Mouse (Mus musculus): ENCODE data around the gene Kctd7.

Gene Kctd7

DNA sequence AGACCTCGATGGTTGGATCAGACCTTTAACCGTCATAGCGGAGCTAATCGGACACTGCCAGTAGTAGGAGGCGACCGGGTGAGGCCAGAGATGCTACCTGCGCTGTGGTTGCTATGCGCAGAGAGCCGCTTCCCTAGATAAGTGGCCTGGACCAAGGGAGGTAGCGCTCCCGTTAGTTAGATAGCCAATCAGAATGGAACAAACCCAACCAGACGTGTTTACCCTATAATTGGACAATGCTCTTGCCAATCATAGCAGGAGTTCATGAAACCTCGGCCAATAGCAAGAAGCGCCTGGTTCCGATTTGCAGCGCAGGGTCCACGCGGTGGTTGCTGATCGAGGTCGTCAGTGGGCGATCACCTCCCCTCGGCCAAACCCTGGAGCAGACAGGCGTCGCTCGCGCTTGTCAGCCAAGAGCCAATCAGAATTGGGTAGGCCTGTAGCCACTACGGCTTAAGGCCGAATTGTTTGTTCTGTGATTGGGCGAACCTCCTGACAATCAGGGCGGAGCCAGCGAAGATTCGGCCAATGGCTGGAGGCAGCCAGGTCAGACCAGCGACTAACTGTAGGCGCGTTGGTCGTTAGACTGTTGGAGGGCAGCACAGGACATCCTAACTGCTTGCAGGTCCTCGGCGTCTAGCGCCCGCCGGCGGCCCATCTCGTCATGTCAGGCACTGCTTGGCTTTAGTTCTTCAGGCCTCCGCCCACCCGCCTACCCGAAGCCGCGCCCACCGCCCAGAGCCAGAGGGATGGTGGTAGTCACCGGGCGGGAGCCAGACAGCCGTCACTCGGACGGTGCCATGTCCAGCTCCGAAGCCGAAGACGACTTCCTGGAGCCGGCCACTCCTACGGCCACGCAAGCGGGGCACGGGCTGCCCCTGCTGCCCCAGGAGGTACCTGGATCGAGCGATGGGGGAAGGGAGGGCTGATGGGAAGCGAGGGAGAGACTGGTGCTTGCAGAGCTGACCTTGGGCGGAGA lies at the start of gene Kctd7:
Gene Kctd7 (plus strand): TSS at position 528 of the 979 bp plus-strand sequence.
- in situ Hi-C loops (cut with MboI, MseI): no loop called here

DNA sequence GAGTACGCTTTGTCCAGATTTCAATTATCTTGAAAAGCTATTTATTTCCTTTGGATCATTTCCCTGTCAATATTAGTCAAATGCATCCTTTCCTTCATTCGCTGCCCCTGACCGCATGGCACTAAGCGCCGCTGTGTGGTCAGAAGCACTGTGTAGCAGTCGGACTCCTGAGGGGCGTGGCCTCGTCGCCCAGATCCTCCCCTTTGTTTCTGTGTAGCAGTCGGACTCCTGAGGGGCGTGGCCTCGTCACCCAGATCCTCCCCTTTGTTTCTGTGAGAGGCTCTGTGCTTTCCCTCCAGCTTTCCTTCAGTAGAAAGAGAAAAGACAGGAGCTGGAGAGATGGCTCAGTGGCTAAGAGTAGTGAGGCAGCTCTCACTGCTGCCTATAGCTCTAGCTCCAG lies 47.9 kb upstream of the Kctd7 start:
- in situ Hi-C loops (cut with MboI, MseI): loop anchor here (25.0 kb wide), 1 partner anchor 909 kb away; no protein-coding TSS in a partner anchor

DNA sequence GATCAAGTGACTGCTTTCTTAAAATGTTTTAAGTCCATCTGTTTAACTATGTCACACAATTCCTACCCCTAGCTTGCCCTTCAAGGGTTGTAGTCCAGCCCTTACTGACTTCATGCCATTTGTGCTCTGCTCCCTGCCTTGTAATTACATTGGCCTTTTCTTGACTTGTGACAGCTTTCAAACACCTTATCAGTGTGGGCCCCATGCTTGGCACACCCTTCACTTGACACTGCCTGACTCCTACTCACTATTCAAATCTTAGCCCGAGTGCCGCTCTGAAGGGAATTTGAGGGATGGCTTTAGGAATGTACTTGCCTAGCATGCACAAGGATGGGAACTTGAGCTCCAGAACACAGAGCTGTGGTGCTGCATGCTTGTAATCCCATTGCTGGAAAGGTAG lies 46.8 kb upstream of the Kctd7 start:
- in situ Hi-C loops (cut with MboI, MseI): loop anchor here (25.0 kb wide), 1 partner anchor 911 kb away; no protein-coding TSS in a partner anchor

DNA sequence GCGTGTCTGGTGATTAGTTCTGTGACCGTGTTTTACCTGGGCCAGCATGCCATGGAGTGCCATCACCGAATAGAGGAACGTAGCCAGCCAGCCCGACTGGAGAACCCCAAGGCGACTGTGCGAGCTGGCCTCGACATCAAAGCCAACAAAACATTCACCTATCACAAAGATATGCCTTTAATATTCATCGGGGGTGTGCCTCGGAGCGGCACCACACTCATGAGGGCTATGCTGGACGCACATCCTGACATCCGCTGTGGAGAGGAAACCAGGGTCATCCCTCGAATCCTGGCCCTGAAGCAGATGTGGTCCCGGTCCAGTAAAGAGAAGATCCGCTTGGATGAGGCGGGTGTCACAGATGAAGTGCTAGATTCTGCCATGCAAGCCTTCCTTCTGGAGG lies 42.9 kb upstream of the Kctd7 start:
- in situ Hi-C loops (cut with MboI, MseI): no loop called here

DNA sequence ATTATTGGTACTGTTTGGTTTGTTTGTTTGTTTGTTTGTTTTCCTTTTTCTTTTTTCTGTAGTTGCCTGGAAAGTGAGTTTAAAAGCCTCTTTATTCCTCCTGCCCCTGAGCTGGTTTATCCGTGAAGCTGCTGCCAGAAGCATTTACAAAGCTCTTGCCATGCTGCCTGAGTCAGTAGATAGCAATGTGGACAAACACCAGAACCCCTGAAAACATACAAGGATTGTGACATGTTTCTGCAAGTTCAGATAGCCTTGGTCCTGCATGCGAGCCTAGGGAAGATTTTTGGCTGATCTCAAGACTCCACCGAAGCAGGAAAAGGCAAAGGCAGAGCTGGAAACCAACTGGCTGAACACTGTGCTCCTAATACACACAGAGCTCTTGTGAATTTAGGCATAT lies 35.3 kb upstream of the Kctd7 start:
- in situ Hi-C loops (cut with MboI, MseI): no loop called here

DNA sequence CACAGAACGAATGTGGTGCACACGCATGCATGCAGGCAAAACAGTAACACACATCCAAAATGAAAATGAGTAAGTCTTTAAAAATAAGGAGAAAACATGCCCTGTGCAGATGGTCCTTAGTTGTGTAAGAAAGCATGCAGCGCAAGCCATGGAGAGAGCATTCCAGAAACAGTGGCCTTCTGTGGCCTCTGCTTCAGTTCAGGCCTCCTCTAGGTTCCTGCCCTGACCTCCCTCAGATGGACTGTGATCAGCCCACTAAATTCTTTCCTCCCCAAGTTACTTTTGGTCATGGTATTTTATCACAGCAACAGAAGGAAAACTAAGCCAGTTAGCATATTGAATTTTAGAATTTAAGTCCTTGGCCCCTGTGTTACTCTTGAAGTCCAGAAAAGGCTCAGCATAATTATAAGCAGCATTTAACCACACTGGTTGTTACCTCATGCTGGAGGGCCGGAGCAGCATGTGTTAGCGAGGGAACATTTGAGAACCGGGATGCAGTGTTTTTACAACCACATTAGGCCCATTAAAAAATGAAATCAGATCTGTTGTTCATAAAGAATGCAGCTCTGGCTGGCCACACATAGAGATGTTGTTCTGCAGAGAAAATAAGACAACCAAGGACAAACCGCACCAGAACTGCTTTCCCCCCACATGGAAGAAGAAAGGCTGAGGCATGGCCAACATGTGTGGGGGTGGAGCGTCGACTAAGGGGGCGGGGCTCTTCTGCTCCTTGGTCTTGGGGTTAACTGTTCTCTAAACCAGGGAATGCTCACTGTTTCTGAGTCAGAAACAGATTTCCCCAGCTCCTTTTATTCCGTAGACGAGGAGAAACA lies 33.8 kb upstream of the Kctd7 start:
- in situ Hi-C loops (cut with MboI, MseI): no loop called here

DNA sequence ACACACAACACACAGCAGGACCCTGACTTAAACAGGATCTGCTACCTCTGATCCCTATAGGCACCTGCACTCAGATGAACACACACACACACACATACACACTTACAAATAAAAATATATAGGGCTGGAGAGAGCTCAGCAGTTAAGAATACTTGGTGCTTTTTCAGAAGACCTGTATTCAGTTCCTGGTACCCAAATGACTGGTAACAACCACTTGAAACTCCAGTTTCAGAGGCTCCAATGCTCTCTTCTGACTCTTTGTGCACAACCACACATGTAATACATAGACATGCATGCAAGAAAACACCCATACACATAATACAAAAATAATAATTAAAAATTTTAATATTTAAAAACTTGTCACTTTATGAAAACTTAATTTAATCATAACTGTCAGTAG lies 32.0 kb upstream of the Kctd7 start:
- in situ Hi-C loops (cut with MboI, MseI): no loop called here

DNA sequence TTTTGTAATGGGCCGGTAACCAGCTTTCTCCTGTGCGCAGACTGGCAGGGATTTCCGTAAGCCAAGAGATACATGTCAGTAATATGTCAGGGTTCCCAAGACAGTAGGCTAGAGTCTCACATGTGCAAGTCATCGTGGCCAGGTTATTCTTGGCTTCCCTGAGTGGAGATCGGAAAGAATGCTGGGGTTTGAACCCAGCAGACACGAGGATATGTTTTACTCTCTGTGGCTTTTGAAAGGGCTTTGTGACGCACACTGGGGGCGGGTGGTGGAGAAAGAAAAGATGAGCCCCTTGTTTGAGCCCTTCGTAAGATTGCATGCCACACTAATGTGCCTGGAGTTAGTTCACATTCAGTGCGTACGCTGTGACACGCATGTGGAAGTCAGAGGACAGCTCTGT lies 28.5 kb upstream of the Kctd7 start:
- in situ Hi-C loops (cut with MboI, MseI): no loop called here

DNA sequence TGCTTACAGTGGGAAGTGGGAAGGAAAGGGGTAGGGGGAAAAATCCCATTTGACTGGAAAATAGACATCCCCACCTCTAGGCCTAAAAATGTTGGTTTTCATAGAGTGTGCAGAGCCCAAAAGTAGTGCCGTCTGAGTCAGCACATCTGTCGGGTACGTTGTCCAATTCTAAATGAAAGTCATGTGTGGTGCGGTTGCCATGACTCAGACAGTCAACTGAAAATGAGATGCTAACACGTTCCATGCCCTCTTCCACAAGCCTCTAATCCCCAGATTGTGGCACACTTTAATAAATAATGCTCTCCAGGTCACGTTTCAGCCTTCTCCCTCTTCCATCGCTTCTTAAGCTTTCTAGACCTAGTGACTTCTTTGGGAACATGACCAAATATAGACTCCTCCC lies 27.8 kb upstream of the Kctd7 start:
- in situ Hi-C loops (cut with MboI, MseI): no loop called here

DNA sequence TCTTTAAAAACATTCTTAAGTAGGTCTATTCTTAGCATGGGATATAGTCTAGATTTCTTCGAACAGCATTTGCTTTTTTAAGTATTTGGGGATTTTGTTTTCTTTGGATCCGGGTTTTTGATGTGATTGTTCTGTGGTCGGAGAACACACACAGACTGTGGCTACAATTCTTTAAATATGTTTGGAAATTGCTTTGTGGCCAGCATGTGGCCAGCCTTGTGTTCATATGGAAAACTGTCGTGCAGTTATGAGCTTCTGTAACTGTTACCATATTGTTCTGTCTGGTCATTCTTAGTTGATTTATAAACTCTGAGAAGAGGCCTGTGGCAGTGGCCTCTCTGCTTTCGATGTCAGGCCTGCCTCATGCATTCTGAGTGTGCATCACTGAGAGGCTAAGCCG lies 26.7 kb upstream of the Kctd7 start:
- in situ Hi-C loops (cut with MboI, MseI): no loop called here

DNA sequence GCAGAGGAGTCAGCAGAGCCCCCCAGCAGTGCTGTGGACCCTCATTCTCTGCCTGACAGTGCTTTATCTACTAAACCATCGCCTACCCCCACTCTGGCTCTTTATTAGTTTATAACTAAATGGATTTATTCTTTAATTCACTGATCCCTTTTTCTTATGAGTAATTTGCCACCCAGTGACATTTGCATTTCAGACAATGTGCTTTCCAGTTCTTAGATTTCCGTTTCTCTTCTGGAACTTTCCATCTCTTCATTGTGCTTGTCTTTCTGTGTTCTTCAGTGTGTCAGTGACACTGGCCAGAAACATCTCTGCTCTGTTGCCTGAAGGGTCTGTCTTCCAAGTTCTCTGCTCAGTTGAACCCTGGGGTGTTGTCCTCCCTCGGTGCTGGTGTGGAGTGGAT lies 25.4 kb upstream of the Kctd7 start:
- in situ Hi-C loops (cut with MboI, MseI): no loop called here

DNA sequence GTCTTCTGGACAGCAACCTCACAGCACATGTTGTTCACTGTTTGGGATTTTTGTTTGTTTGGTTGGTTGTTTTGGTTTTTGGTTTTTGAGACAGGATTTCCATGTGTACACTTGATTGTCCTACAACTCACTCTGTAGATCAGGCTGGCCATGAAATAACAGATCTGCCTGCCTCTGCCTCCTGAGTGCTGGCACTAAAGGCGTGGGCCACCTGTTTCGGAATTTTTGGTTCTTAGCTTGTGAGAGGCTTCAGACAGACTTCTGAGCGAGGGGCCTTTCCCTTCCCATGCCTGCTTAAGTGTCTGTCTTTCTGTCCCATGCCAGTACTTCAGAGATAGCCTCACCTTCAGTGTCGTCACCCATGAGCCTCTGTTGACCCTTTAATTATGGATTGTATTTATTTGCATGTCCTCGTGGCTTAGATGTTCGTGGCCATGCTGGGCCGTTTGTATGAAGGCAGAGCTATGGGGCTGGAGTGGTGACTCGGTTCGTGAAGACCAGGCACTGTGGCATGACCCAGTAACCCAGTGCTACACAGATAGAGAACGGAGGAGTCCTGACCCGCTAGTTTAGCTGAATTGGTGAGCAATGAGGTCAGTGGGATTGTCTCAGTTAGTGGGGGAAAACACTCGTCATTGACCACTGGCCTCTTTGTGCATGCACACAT lies 24.5 kb upstream of the Kctd7 start:
- in situ Hi-C loops (cut with MboI, MseI): no loop called here

DNA sequence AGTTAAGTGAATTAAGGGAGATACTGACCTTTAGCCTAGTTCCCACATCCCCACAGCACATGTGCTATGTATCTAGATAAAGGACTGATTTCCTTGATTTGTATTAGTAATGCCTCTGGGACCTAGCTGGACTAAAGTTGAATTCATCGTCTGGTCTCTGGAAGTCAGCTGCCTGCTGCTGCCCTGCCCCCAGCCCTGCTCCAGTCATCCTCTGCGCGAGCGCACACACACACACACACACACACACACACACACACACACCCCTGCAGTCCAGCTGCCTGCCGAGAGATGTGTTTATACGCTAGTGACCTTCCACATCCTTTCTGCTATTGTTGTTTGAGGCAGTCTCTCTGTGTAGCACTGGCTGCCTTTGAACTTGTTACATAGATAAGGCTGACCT lies 23.8 kb upstream of the Kctd7 start:
- in situ Hi-C loops (cut with MboI, MseI): no loop called here

DNA sequence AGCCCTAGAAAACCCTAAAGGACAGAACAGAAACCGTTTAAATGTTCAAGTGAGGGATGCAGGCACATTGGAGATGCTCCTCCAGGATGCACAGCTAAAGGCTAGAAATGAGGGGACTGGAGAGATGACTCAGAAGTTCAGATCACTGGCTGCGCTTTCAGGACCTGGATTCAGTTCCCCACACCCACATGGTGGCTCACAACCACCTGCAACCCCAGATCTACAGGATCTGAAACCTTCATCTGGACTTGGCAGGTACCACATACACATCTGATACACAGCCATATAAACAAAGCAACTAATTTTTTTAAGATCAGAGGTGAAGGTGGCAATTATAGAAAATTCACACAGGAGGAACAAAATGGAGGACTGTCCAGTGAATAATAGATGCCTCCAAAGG lies 22.3 kb upstream of the Kctd7 start:
- in situ Hi-C loops (cut with MboI, MseI): no loop called here

DNA sequence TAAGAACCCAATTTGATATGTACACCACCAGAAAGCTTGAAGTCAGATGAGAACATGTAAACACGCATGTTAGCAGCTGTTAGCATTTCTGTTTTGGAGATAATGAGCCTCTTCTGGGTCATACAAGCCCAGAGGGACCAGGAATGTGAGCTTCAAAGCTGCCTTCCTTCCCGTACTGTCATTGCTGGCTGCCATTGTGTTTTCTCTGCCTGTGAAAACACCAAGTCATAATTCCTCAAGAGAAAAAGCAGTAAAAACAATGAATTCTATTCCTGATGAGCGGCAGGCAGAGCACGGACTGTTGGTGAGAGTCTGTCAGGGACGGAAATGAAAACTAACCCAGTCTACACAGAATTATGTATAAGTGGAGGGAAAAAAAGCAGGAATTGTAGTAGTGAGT lies 20.4 kb upstream of the Kctd7 start:
- in situ Hi-C loops (cut with MboI, MseI): no loop called here

DNA sequence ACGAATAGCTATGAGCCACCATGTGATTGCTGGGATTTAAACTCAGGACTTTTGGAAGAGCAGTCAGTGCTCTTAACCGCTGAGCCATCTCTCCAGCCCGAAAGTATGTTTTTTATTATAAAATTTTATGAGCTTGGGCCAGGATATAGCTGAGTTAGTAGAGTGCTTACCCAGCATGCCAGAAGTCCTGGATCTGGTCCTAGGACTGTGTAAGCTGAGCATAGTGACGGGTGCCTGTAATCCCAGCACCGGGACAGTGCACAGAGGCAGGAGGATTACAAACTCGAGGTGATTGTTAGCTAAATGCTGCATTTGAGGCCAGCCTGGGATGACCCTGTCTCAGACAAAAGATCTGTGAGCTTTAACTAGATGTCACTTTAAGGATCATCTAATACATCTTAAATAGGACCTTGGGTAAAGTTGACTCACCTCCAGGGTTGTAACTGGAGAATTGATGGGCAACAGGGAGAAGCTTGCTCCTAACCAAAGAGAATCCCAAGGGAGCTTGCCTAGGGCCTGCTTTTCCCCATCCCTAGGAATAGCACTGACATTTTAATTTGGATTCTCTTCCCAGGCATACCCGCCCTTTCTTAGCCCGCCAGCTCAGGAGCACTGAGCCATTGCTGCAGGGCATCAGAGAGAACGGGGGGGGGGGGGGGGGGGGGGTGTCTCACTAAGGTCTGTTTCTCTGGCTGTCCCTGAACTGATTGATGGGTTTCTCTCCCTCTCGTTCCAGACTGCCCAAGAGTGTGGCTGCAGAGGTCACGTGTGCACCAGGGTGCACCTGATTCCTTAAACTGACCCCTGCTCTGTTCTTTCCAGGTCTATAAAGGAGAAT lies 15.8 kb upstream of the Kctd7 start:
- in situ Hi-C loops (cut with MboI, MseI): no loop called here

DNA sequence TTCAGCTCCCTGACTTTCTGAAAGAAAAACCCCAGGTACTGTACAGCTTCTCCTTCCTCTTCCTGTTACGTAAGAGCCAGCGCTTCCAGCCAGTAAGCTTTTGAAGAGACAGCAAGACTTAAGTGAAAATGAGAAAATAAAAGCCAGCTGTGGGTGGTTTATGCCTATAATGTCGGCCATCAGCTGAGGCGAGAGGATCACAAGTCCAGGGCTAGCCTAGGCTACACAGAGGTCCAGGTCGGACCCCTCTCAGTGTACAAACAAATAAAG lies 15.2 kb upstream of the Kctd7 start:
- in situ Hi-C loops (cut with MboI, MseI): no loop called here

DNA sequence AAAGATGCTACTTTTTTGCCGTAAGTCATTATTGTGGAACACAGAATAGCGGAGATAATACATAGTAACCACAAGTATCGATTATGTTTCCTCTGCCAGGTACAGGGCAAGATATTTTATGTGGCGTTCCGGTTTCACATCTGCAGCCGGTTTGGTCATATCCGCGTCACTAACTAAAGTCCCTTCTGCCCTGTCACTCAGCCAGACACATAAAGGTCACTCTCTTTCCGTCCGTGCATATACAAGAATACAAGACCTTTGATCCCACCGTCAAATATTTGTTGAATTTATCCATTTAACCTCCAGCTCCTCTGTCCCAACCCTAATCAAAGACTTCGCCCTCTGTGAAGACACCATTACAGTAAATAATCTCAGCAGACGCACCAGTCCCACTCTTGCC lies 8.1 kb upstream of the Kctd7 start:
- in situ Hi-C loops (cut with MboI, MseI): no loop called here

DNA sequence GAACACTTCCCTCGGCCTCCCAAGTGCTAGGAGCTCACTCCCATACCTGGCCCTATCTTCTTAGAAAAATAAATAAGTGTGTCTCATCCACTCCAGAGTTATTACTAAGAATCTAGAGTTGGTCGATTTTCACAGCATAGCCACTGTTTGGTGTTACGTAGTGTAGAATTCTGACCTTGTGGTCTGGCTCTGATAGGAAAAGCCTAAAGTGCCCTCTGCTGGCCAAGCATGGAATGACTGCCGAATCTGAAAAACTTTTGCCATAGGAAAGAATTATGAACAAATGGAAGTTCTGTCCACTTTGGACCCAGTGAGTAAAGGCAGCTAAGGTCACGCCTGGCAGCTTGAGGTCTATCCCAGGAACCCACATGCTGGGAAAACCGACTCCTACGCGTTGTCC lies 5.3 kb upstream of the Kctd7 start:
- in situ Hi-C loops (cut with MboI, MseI): no loop called here

DNA sequence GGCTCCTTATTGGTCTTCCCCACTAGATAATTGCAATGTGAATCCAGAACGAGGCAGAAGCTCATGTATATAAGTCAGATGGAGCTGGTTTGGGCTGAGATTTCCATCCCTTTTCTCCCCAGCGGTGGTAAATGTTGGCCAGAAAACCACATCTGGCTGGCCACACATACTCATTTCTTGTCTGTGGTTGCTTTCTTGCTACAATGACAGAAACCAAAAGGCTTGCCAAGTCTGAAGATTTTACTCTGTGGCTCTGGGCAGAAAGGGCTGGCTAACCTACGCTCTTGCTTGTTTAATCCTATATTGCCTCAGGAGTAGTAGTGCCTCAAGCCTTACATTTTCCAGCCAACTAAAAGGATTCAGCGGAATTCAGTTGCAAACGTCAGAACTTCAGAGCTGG lies 3.5 kb upstream of the Kctd7 start:
- in situ Hi-C loops (cut with MboI, MseI): no loop called here

DNA sequence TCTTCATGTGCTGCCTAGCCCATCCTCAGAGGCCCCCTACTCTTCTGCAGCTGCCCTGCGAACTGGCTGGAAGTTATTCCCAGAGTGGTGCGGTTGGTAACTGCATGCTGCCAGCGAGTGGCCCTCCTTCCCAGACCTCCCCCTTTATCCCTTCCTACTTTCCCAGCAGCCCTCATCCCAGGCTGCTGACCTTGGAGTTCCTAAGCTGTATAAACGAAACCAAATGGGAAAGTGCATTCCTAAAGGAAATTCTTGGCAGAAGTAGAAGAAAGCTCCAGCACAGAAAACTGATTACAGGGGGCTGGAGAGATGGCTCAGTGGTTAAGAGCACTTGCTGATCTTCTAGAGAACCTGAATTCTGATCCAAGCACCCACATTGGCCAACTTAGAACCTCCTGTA lies 2.6 kb upstream of the Kctd7 start:
- in situ Hi-C loops (cut with MboI, MseI): no loop called here

DNA sequence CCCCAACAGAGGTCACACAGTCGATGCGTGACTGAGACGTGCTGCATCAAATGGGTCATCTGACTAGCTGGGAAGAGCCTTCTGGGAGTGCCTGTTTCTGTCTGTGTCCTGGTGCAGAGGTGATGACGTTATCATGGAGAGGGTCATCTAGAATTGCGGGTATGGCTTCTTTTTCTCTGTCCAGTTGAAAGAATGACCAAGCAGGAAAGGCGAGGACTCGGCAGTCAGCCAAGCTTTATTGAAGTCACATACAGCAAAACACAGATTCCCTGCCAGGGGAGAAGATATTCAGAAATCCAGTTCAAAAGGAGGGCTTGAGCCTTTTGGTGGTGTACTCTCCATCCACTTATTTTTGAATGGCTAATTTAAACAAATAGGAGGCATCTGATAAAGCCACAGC lies 1.6 kb upstream of the Kctd7 start:
- in situ Hi-C loops (cut with MboI, MseI): no loop called here

Data from regulatory T cell (primary cell).